ENCODE assay signal across 16 mouse cellular contexts in the genomic region with DNA sequence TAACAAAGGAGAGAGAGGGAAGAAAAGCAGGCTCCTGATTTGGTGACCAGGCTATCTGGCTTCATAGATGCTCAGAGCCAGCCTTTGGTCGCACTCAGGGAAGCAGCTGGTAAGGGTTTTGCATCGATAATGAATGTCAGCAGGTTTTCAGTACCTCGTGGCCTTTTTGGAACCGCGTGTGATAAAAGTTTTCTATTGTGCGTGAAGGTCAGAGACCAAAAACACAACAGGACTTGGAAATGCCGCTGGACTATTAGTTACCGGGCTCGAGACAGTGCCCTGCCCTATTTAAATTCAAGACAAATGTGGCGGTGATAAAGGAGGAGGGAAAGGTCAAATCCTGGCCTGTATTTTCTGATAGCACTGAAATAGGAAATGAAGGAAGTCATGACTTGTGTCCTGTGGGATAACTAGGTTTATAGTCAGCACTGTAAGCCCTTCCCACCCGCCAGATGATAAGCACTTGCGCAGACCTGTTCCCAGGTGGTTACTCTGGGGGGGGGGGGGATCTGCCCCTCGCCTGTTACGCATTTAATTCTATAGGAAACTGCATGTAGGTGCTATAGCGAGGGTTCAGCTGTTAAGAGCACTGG. TPM values are rescaled to one million over a fixed set of nuclear protein-coding genes. Genes with fewer than 3 reads are reported as not detected.
A peak's percentile ranks its signal among the peaks of the same experiment; 100 is the strongest.
DNase-seq lines count a peak whose midpoint lies in the region; ATAC-seq and TF ChIP-seq lines count a peak whose summit lies in the region.
"Had no signal": no experiment of that assay in that cellular context is flagged by ENCODE, and none has a peak within 500 bp of the region (broad histone marks: within the 10 kb centered on the region; RNA-seq: fewer than 3 reads in every experiment).

No protein-coding gene starts in this region.

- no peak for DNase-seq in heart, postnatal 0 days (ENCODE audit: low spot score)
- DNase-seq in heart, adult 8-10 months (ENCODE audit: low spot score): no peak
- no peak for DNase-seq in kidney, postnatal 36 days
- no peak for DNase-seq in gastrocnemius, adult 18-20 months (ENCODE audit: low spot score)
- DNase-seq: adrenal gland, postnatal 25 days; gastrocnemius, adult 2 months; right cerebral cortex, postnatal 25 days; thymus, postnatal 14 days had no signal

- TF ChIP-seq CTCF in heart, postnatal 0 days (IDR thresholded peaks at IDR 0.05; ENCODE audit: low read depth): no peak
- TF ChIP-seq CTCF in ES-Bruce4 (IDR thresholded peaks at IDR 0.05; ENCODE audit: low read depth, low read length): no peak

- no peak overlapping the region for H3K4me2 ChIP-seq in heart, postnatal 0 days (ENCODE audit: low read depth, low read length)
- H3K4me2 ChIP-seq in midbrain, embryonic 12.5 days (replicated peaks): no peak overlapping the region
- H3K4me2 ChIP-seq: heart, embryonic 13.5 days; limb, embryonic 15.5 days; lung, embryonic 14.5 days had no signal

- H3K36me3 ChIP-seq in heart, postnatal 0 days (replicated peaks; ENCODE audit: control insufficient read depth, insufficient read depth, low read length): no peaks in the 10 kb centered on the region
- no peaks in the 10 kb centered on the region for H3K36me3 ChIP-seq in ES-Bruce4 (ENCODE audit: control insufficient read depth, insufficient read depth, low read length, poor library complexity, severe bottlenecking)
- 0 out of 2 replicates have a peak, but pooled peaks cover 3% of the 10 kb centered on the region for H3K36me3 ChIP-seq in midbrain, embryonic 12.5 days
- H3K36me3 ChIP-seq: heart, embryonic 13.5 days; limb, embryonic 15.5 days had no signal

- peaks cover 44% of the 10 kb centered on the region for H3K27me3 ChIP-seq in heart, postnatal 0 days (ENCODE audit: control insufficient read depth, insufficient read depth, low read length)
- no peaks in the 10 kb centered on the region for H3K27me3 ChIP-seq in ES-Bruce4 (ENCODE audit: control insufficient read depth, insufficient read depth, low read length, poor library complexity, severe bottlenecking)
- H3K27me3 ChIP-seq in midbrain, embryonic 12.5 days: no peaks in the 10 kb centered on the region
- H3K27me3 ChIP-seq: CH12.LX; limb, embryonic 15.5 days had no signal

- H3K4me1 ChIP-seq in heart, postnatal 0 days (ENCODE audit: control insufficient read depth, insufficient read depth): no peaks in the 10 kb centered on the region
- H3K4me1 ChIP-seq in ES-Bruce4 (ENCODE audit: control insufficient read depth, insufficient read depth, low read length): peaks cover 2% of the 10 kb centered on the region
- peaks cover 41% of the 10 kb centered on the region for H3K4me1 ChIP-seq in midbrain, embryonic 12.5 days

- no peak overlapping the region for H3K4me3 ChIP-seq in heart, postnatal 0 days (ENCODE audit: low read depth, low read length)
- peak overlapping the region; percentile 30; the same call in 1 of the 2 replicates for H3K4me3 ChIP-seq in ES-Bruce4 (ENCODE audit: low read depth, low read length)
- no peak overlapping the region for H3K4me3 ChIP-seq in midbrain, embryonic 12.5 days
- H3K4me3 ChIP-seq: gastrocnemius, adult 2 months; heart, embryonic 13.5 days; limb, embryonic 15.5 days had no signal

- no peak for TF ChIP-seq EP300 in heart, postnatal 0 days (IDR thresholded peaks at IDR 0.05; ENCODE audit: low read depth)
- no peak for TF ChIP-seq EP300 in ES-Bruce4 (IDR thresholded peaks at IDR 0.05; ENCODE audit: insufficient read depth, low read depth, low read length)

- no peaks in the 10 kb centered on the region for H3K9me3 ChIP-seq in heart, postnatal 0 days (replicated peaks; ENCODE audit: control insufficient read depth, low read length)
- H3K9me3 ChIP-seq in ES-Bruce4 (replicated peaks; ENCODE audit: control insufficient read depth, insufficient read depth, low read length, poor library complexity, severe bottlenecking): no peaks in the 10 kb centered on the region
- no peaks in the 10 kb centered on the region for H3K9me3 ChIP-seq in midbrain, embryonic 12.5 days
- H3K9me3 ChIP-seq: heart, embryonic 13.5 days; limb, embryonic 15.5 days had no signal

- WGBS in heart, postnatal 0 days: 53% methylated on average over 15 of the region's 15 CpGs
- 42% methylated on average over 15 of the region's 15 CpGs for WGBS in midbrain, embryonic 12.5 days

- 0 out of 2 replicates have a peak, but pooled peaks have one; percentile 36 for ATAC-seq in heart, postnatal 0 days (ENCODE audit: insufficient read depth, low read depth)
- ATAC-seq in common myeloid progenitor, adult 5-6 weeks (replicated peaks; ENCODE audit: low read depth, poor library complexity, severe bottlenecking): peak; percentile 15
- 0 out of 2 replicates have a peak, but pooled peaks have one; percentile 23 for ATAC-seq in midbrain, embryonic 12.5 days (ENCODE audit: low FRiP score, low read depth)
- ATAC-seq: inflammation-experienced regulatory T-cells, adult 6 months had no signal

- no peak overlapping the region for H3K27ac ChIP-seq in heart, postnatal 0 days (ENCODE audit: low read depth)
- peak overlapping the region; percentile 88 for H3K27ac ChIP-seq in ES-Bruce4 (ENCODE audit: insufficient read depth, low read length)
- H3K27ac ChIP-seq in midbrain, embryonic 12.5 days (replicated peaks): peak overlapping the region; percentile 54; the same call in 1 of the 2 replicates
- H3K27ac ChIP-seq: heart, embryonic 13.5 days had no signal

- no peak for TF ChIP-seq POLR2A in ES-Bruce4 (IDR thresholded peaks at IDR 0.05; ENCODE audit: insufficient read depth, low read length)

- H3K9ac ChIP-seq in heart, postnatal 0 days (replicated peaks; ENCODE audit: low read depth, low read length): no peak overlapping the region
- peak overlapping the region; percentile 39; the same call in 1 of the 2 replicates for H3K9ac ChIP-seq in ES-Bruce4 (ENCODE audit: low read depth, poor library complexity, severe bottlenecking)
- H3K9ac ChIP-seq in midbrain, embryonic 12.5 days (replicated peaks): no peak overlapping the region; the same call in 1 of the 2 replicates
- H3K9ac ChIP-seq: limb, embryonic 15.5 days; lung, embryonic 14.5 days had no signal

RNA-seq across cellular contexts. Expression of gene Clstn1, which starts 20.6 kb away (rescaled TPM):
- total RNA-seq in heart, postnatal 0 days (2014; rRNA removed; ENCODE audit: low replicate concordance): 32.1 and 37.9 TPM in 2 replicates
- polyA plus RNA-seq in heart, postnatal 0 days (2015; fragmentation: Nextera tagmentation; extraction: Ambion mirVana): 12.6 and 14.3 TPM in 2 replicates
- 10 to 100 TPM; 85.3 to 96.5 (median 94.1) TPM for total RNA-seq in heart, adult 8-10 months (2022)
- 59.2 and 60.5 TPM in 2 replicates for polyA plus RNA-seq in ES-Bruce4 (2011; ENCODE audit: insufficient read depth, insufficient read length, low read depth, missing spikeins)
- 11.7 and 13.4 TPM in 2 replicates for total RNA-seq in common myeloid progenitor, adult 5-6 weeks (2017)
- polyA plus RNA-seq in midbrain, embryonic 12.5 days (2016; fragmentation: Nextera tagmentation; extraction: Ambion mirVana): 84.4 and 103 TPM in 2 replicates
- 10 to 100 TPM; 27.5 to 35.0 TPM for total RNA-seq in gastrocnemius, adult 18-20 months (2021)
